Mouse (Mus musculus) G1E-ER4 (cell line): Measurements from ENCODE around the gene Asap2. TPM values are rescaled to one million over a fixed set of nuclear protein-coding genes. Genes with fewer than 3 reads are reported as not detected.

ENCODE experiments used
- GATA1 ChIP-seq: IDR thresholded peaks from one replicate; pipeline ENCODE4 v1.8.0; 2012; ENCODE audit warnings: low read length, inconsistent platforms
- polyA plus RNA-seq: library from polyadenylated mRNA; stranded (reverse); fragments of >175 nt; gene quantifications from 2 replicates; pipeline ENCODE4 v1.2.3, GENCODE M21; 2012

The Asap2 gene
- polyA plus RNA-seq, 1 experiment, result not detected

- no peak for TF ChIP-seq GATA1
These were observed 146.1 kb downstream of the Asap2 start for GRCm38 (mm10) chr12:21136462-21136751.

GRCm38 (mm10) chr12:21139560-21139959 lies 149.3 kb downstream of the Asap2 start:
- no peak for TF ChIP-seq GATA1

- no peak for TF ChIP-seq GATA1
These were observed 149.9 kb downstream of the Asap2 start for GRCm38 (mm10) chr12:21140153-21140552.

- TF ChIP-seq GATA1, result no peak
These were observed 150.6 kb downstream of the Asap2 start for GRCm38 (mm10) chr12:21140741-21141308.

- TF ChIP-seq GATA1, result no peak
These were observed 151.5 kb downstream of the Asap2 start for GRCm38 (mm10) chr12:21141691-21142300.

GRCm38 (mm10) chr12:21142489-21143254 lies 152.4 kb downstream of the Asap2 start:
- no peak for TF ChIP-seq GATA1

GRCm38 (mm10) chr12:21144602-21145001 lies 154.3 kb downstream of the Asap2 start:
- TF ChIP-seq GATA1, result no peak

- no peak for TF ChIP-seq GATA1
These were observed 154.8 kb downstream of the Asap2 start for GRCm38 (mm10) chr12:21145050-21145449.

- no peak for TF ChIP-seq GATA1
These were observed 156.6 kb downstream of the Asap2 start for GRCm38 (mm10) chr12:21146826-21147225.

GRCm38 (mm10) chr12:21153279-21153707 lies 163.0 kb downstream of the Asap2 start:
- no peak for TF ChIP-seq GATA1

GRCm38 (mm10) chr12:21155062-21155461 lies 164.8 kb downstream of the Asap2 start:
- TF ChIP-seq GATA1, result no peak

- TF ChIP-seq GATA1, result no peak
These were observed 169.0 kb downstream of the Asap2 start for GRCm38 (mm10) chr12:21159304-21159703.

- no peak for TF ChIP-seq GATA1
These were observed 170.1 kb downstream of the Asap2 start for GRCm38 (mm10) chr12:21160327-21160828.

GRCm38 (mm10) chr12:21161841-21162240 lies 171.6 kb downstream of the Asap2 start:
- no peak for TF ChIP-seq GATA1

- no peak for TF ChIP-seq GATA1
These were observed 173.4 kb downstream of the Asap2 start for GRCm38 (mm10) chr12:21163706-21164105.

GRCm38 (mm10) chr12:21164251-21164650 lies 174.0 kb downstream of the Asap2 start:
- TF ChIP-seq GATA1, result no peak

- no peak for TF ChIP-seq GATA1
These were observed 174.9 kb downstream of the Asap2 start for GRCm38 (mm10) chr12:21165157-21165556.
